Mouse (Mus musculus) hindbrain, postnatal 0 days (tissue): Measurements from ENCODE around the gene Shank2. TPM values are rescaled to one million over a fixed set of nuclear protein-coding genes. Genes with fewer than 3 reads are reported as not detected.

Source experiments
- ATAC-seq: fragments of 200-750 bp; cut with Nextera tagmentation; 2 replicates; pipeline ENCODE4 v1.8.0; 2017; ENCODE audit warnings: mild to moderate bottlenecking, moderate TSS enrichment, moderate library complexity
- DNase-seq: peaks from one replicate; pipeline ENCODE4 v3.0.0-alpha.2; 2015; ENCODE audit warnings: low spot score
- H3K27ac ChIP-seq: fragments of 300-500 bp; sonication (generic); 2 replicates; pipeline ENCODE4 v1.5.1; 2014; ENCODE audit warnings: mild to moderate bottlenecking
- H3K27me3 ChIP-seq: fragments of 300-500 bp; sonication (generic); 2 replicates; pipeline ENCODE4 v1.6.1; 2014; ENCODE audit warnings: low read length, mixed read lengths; ENCODE audit not compliant: insufficient read depth
- H3K36me3 ChIP-seq: fragments of 300-500 bp; sonication (generic); 2 replicates; pipeline ENCODE4 v1.6.1; 2014; ENCODE audit warnings: low read length, mixed read lengths; ENCODE audit not compliant: insufficient read depth
- H3K4me1 ChIP-seq: fragments of 300-500 bp; sonication (generic); 2 replicates; pipeline ENCODE4 v1.6.1; 2014; ENCODE audit warnings: antibody characterized with exemption, low read length, mixed read lengths; ENCODE audit not compliant: insufficient read depth
- H3K4me2 ChIP-seq: fragments of 300-500 bp; sonication (generic); 2 replicates; pipeline ENCODE4 v1.6.1; 2014; ENCODE audit warnings: low read depth, mild to moderate bottlenecking, low read length, moderate library complexity, mixed read lengths
- H3K4me3 ChIP-seq: fragments of 300-500 bp; sonication (generic); 2 replicates; pipeline ENCODE4 v1.5.1; 2014; ENCODE audit warnings: low read length
- H3K9ac ChIP-seq: fragments of 300-500 bp; sonication (generic); replicated peaks from 2 replicates; pipeline ENCODE4 v1.6.1; 2014; ENCODE audit warnings: mild to moderate bottlenecking, low read length, moderate library complexity, mixed read lengths
- H3K9me3 ChIP-seq: fragments of 300-500 bp; sonication (generic); 2 replicates; pipeline ENCODE4 v1.6.1; 2016; ENCODE audit warnings: low read length, mixed read lengths
- CTCF ChIP-seq: IDR thresholded peaks from 2 replicates; pipeline ENCODE4 v1.5.1; 2016; ENCODE audit warnings: antibody characterized with exemption, control low read depth, low read depth
- WGBS: fragments of 180-500 bp; shearing (Covaris S2); extraction: QIAGEN DNeasy Blood & Tissue Kit; methylation state at CpG from one replicate; pipeline ENCODE4 v1.1.7; 2014; 5-methylcytosine and 5-hydroxymethylcytosine counted together
- polyA plus RNA-seq: library from polyadenylated mRNA; unstranded; fragments of >200 nt; fragmentation: Nextera tagmentation; extraction: Ambion mirVana; gene quantifications from 2 replicates; pipeline ENCODE4 v1.2.1, GENCODE M21; 2015
- total RNA-seq: library from RNA; depleted of rRNA; stranded (reverse); fragments of >200 nt; gene quantifications from 2 replicates; pipeline ENCODE4 v1.2.3, GENCODE M21; 2014

The Shank2 gene
- total and polyA plus RNA-seq, 2 experiments from 2014 or later: 8.4 to 28.0 TPM

- 12% methylated on average over 16 of the region's 16 CpGs for WGBS
- ATAC-seq (peak; percentile 76), DNase-seq (peak; percentile 88)
- Histone ChIP-seq H3K27ac (peak overlapping the region; percentile 67), H3K36me3 (no peaks in the 10 kb centered on the region), H3K9me3 (no peaks in the 10 kb centered on the region), H3K9ac (no peak overlapping the region; the same call in 1 of the 2 replicates), H3K4me1 (peaks cover 24% of the 10 kb centered on the region), H3K27me3 (no peaks in the 10 kb centered on the region), H3K4me2 (peak overlapping the region; percentile 38), H3K4me3 (no peak overlapping the region)
- TF ChIP-seq CTCF: no peak
Measured at GRCm38 (mm10) chr7:144417644-144418343, 416.1 kb downstream of the Shank2 start.

- no peak overlapping the region for H3K27ac ChIP-seq
- WGBS: 35% methylated on average over 16 of the region's 16 CpGs
- peaks cover 24% of the 10 kb centered on the region for H3K4me1 ChIP-seq
- no peaks in the 10 kb centered on the region for H3K27me3 ChIP-seq
- ATAC-seq (no peak), DNase-seq (no peak)
- no peak overlapping the region for H3K9ac ChIP-seq
- H3K4me3 ChIP-seq: no peak overlapping the region
- H3K36me3 ChIP-seq: no peaks in the 10 kb centered on the region
- no peak for TF ChIP-seq CTCF
- no peaks in the 10 kb centered on the region for H3K9me3 ChIP-seq
- no peak overlapping the region for H3K4me2 ChIP-seq
Measured at GRCm38 (mm10) chr7:144420552-144420951, 418.8 kb downstream of the Shank2 start.

- H3K4me1 ChIP-seq: peaks cover 24% of the 10 kb centered on the region
- peak; percentile 62 for ATAC-seq
- peak; percentile 68 for DNase-seq
- no peaks in the 10 kb centered on the region for H3K36me3 ChIP-seq
- WGBS: 51% methylated on average over 6 of the region's 6 CpGs
- no peaks in the 10 kb centered on the region for H3K27me3 ChIP-seq
- TF ChIP-seq CTCF: no peak
- no peak overlapping the region for H3K4me3 ChIP-seq
- H3K9ac ChIP-seq: no peak overlapping the region
- no peak overlapping the region for H3K4me2 ChIP-seq
- H3K9me3 ChIP-seq: no peaks in the 10 kb centered on the region
- no peak overlapping the region for H3K27ac ChIP-seq
Measured at GRCm38 (mm10) chr7:144421478-144421877, 419.8 kb downstream of the Shank2 start.

GRCm38 (mm10) chr7:144425953-144426352 lies 424.2 kb downstream of the Shank2 start:
- H3K9me3 ChIP-seq: no peaks in the 10 kb centered on the region
- no peak overlapping the region for H3K4me2 ChIP-seq
- peak; percentile 88 for DNase-seq
- H3K9ac ChIP-seq: no peak overlapping the region
- TF ChIP-seq CTCF: peak; percentile 98
- H3K27me3 ChIP-seq: no peaks in the 10 kb centered on the region
- no peak overlapping the region for H3K27ac ChIP-seq
- no peak overlapping the region for H3K4me3 ChIP-seq
- 0 out of 2 replicates have a peak, but pooled peaks have one; percentile 36 for ATAC-seq
- H3K36me3 ChIP-seq: no peaks in the 10 kb centered on the region
- H3K4me1 ChIP-seq: no peaks in the 10 kb centered on the region
- WGBS: 6% methylated on average over 8 of the region's 8 CpGs

- Histone ChIP-seq H3K4me2 (no peak overlapping the region), H3K9ac (no peak overlapping the region), H3K27ac (no peak overlapping the region), H3K27me3 (no peaks in the 10 kb centered on the region), H3K4me3 (no peak overlapping the region), H3K4me1 (no peaks in the 10 kb centered on the region), H3K9me3 (no peaks in the 10 kb centered on the region), H3K36me3 (no peaks in the 10 kb centered on the region)
- 92% methylated on average over 3 of the region's 3 CpGs for WGBS
- DNase-seq (no peak), ATAC-seq (no peak)
- no peak for TF ChIP-seq CTCF
Measured at GRCm38 (mm10) chr7:144426594-144426993, 424.9 kb downstream of the Shank2 start.

GRCm38 (mm10) chr7:144427460-144427859 lies 425.7 kb downstream of the Shank2 start:
- Histone ChIP-seq H3K4me1 (no peaks in the 10 kb centered on the region), H3K4me2 (no peak overlapping the region), H3K27ac (no peak overlapping the region), H3K27me3 (no peaks in the 10 kb centered on the region), H3K9me3 (no peaks in the 10 kb centered on the region), H3K36me3 (no peaks in the 10 kb centered on the region), H3K9ac (no peak overlapping the region), H3K4me3 (no peak overlapping the region)
- DNase-seq (no peak), ATAC-seq (no peak)
- 82% methylated on average over 3 of the region's 3 CpGs for WGBS
- TF ChIP-seq CTCF: peak; percentile 49

GRCm38 (mm10) chr7:144432920-144433319 lies 431.2 kb downstream of the Shank2 start:
- ATAC-seq: no peak
- H3K27ac ChIP-seq: no peak overlapping the region
- no peak overlapping the region for H3K4me3 ChIP-seq
- H3K9ac ChIP-seq: no peak overlapping the region
- WGBS: 79% methylated on average over 2 of the region's 2 CpGs
- no peaks in the 10 kb centered on the region for H3K4me1 ChIP-seq
- peaks cover 15% of the 10 kb centered on the region for H3K36me3 ChIP-seq
- H3K27me3 ChIP-seq: no peaks in the 10 kb centered on the region
- DNase-seq: no peak
- no peaks in the 10 kb centered on the region for H3K9me3 ChIP-seq
- TF ChIP-seq CTCF: no peak
- no peak overlapping the region for H3K4me2 ChIP-seq
